In genomic region chr7:100163506-100163905, GRCm38 (mm10) we compare ENCODE assay signal across 20 mouse cellular contexts. TPM values are rescaled to one million over a fixed set of nuclear protein-coding genes. Genes with fewer than 3 reads are reported as not detected.
"Had no signal": no experiment of that assay in that cellular context is flagged by ENCODE, and none has a peak within 500 bp of the region (broad histone marks: within the 10 kb centered on the region; RNA-seq: fewer than 3 reads in every experiment).

No protein-coding gene starts in this region.

- ATAC-seq: lung, postnatal 0 days; midbrain, embryonic 13.5 days; midbrain, embryonic 16.5 days had no signal

- H3K4me2 ChIP-seq: liver, embryonic 13.5 days; midbrain, embryonic 13.5 days; neural tube, embryonic 13.5 days; stomach, embryonic 15.5 days had no signal

- H3K9me3 ChIP-seq: liver, embryonic 13.5 days; megakaryocyte, embryonic 14.5 days; midbrain, embryonic 10.5 days; midbrain, embryonic 13.5 days; neural tube, embryonic 13.5 days; stomach, embryonic 15.5 days had no signal

- H3K4me3 ChIP-seq: layer of hippocampus, adult 2 months; liver, embryonic 13.5 days; megakaryocyte, embryonic 14.5 days; midbrain, embryonic 10.5 days; midbrain, embryonic 13.5 days; myocyte; neural tube, embryonic 13.5 days; stomach, embryonic 15.5 days had no signal

- H3K4me1 ChIP-seq: stomach, embryonic 15.5 days had no signal

- DNase-seq: kidney, postnatal 25 days; layer of hippocampus, adult 9-11 months; liver, embryonic 13.5 days; lung, adult 2 months; retina, postnatal 1 day; right cerebral cortex, postnatal 25 days; spleen, adult 18-20 months; thymus, postnatal 25 days had no signal

- H3K27ac ChIP-seq: kidney, postnatal 0 days; layer of hippocampus, adult 2 months; liver, embryonic 13.5 days; midbrain, embryonic 10.5 days; midbrain, embryonic 13.5 days; neural tube, embryonic 13.5 days; stomach, embryonic 15.5 days had no signal

- H3K36me3 ChIP-seq: liver, embryonic 13.5 days; midbrain, embryonic 10.5 days; midbrain, embryonic 13.5 days; neural tube, embryonic 13.5 days; stomach, embryonic 15.5 days had no signal

- H3K27me3 ChIP-seq: neural tube, embryonic 13.5 days; stomach, embryonic 15.5 days had no signal

- H3K9ac ChIP-seq: liver, embryonic 13.5 days; midbrain, embryonic 13.5 days; neural tube, embryonic 13.5 days; stomach, embryonic 15.5 days had no signal

RNA-seq across cellular contexts. Expression of gene Lipt2, which starts 4.4 kb away (rescaled TPM):
- total RNA-seq: monocyte, adult 5-6 weeks had no signal

RNA-seq across cellular contexts. Expression of gene Kcne3, which starts 12.8 kb away (rescaled TPM):
- total RNA-seq: left cerebral cortex, postnatal 25 days had no signal
- polyA plus RNA-seq: myocyte had no signal
